Mouse (Mus musculus) ovary, adult 2 months (tissue): ENCODE results near the gene Hook2. TPM values are rescaled to one million over a fixed set of nuclear protein-coding genes. Genes with fewer than 3 reads are reported as not detected.

ENCODE experiments used
- polyA plus RNA-seq: library from polyadenylated mRNA; depleted of rRNA; stranded (reverse); fragments of >200 nt; gene quantifications from 2 replicates; pipeline ENCODE4 v1.2.3, GENCODE M21; 2012; rRNA removed

Hook2 gene
- 12.0 and 13.4 TPM in 2 replicates for polyA plus RNA-seq

DNA sequence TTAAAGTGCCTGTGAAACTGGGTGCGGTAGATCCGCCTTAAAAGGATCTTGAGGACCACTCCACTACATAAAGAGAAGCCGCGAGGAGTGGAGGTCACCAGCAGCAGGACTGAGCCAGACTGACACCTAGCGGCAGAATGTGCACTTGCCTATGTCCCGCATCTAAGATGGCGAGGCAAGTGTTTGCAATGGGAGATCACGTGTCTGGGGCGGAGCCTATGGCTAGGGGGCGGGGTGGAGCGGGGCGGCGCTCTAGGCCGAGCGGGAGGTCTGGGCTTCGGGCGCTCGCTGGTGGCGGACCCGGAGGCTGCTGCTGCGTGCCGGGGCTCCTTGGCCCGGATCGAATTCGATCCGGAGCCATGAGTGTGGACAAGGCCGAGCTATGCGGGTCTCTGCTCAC lies at the start of gene Hook2:
Gene Hook2, plus strand, starts transcription at position 255 of the 400 bp plus-strand sequence.

DNA sequence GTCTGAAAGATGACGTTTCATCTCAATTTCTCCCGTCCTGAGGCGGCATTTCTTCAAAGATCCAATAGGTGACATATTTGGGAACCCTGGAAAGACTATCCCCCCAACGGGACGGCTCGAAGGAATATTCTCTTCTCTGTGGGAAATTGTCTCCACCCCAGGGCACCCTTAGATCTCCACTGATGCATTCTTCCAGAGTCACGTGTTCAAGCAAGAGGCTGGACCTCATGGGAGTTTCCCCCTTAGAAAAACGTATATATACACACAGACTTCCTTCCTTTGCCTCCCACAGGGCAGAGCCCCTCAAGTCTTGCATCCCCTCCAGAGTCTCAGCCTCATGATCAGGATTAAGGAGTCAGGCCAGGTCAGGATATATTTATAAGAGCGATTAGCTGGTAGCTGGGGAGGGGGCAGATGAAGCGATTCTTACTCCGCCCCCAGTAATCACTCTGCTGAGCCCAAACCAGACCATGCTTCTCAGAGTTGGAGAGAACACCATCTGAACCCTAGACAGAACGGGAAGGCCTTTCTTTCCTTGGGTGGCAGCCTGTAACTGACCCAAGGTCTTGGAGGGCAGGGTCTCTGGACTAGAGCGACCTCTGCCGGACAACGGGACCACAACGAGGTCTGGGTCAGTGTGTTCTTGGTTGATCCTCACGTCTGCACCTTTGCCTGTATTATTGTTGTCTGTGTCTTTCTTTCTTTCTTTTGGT lies 43.7 kb upstream of the Hook2 start, which contains the start of gene Rtbdn:
Gene Rtbdn, plus strand, starts transcription at position 464 of the 713 bp plus-strand sequence.

DNA sequence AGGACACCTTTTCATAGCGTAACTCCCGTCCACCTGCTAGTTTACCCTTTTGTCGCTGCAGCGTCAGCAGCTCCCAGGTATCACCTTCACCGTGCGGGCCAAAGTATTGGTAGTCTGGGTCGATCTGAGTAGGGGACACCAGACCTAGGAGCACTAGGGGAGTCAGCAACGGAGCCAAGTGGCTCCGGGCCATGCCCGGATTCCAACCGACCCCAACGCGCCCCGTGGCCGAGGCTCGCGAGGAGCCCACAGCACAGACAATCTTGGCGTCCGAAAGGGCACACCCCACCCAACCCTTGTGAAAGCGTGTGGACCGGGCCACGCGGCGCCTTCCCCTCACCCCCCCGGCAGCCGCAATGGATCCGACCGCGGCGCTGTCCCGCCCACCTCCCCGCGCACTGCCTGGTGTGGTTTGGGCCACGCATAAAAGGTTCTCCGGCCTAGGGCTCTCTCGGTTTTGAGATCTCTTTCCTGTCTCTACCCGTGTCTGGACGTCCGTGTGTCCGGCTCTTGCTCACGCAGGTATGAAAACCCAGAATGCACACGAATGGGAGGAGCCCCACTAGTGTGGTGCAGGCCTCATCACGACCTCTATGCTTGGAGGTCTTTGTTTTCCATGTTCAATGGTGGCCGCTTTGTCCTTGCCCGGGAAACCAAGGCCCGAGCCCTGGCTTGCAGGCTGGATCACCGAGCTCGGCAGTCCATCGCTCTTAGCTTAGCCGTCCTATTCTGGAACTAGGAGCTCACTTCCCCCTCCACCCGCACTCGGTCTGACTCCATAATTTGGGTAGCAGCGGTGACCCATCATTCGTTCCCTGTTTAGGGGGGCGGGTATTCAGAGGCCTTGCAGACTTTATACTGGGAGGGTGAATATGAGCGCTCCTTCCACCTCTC lies 20.9 kb upstream of the Hook2 start, which contains the start of the genes Gm49661, Prdx2 and Rnaseh2a:
Gene Gm49661, minus strand, starts transcription at position 193 of the 894 bp plus-strand sequence.
Gene Prdx2, plus strand, starts transcription at position 347 of the 894 bp plus-strand sequence.
Gene Rnaseh2a, minus strand, starts transcription at position 527 of the 894 bp plus-strand sequence.

DNA sequence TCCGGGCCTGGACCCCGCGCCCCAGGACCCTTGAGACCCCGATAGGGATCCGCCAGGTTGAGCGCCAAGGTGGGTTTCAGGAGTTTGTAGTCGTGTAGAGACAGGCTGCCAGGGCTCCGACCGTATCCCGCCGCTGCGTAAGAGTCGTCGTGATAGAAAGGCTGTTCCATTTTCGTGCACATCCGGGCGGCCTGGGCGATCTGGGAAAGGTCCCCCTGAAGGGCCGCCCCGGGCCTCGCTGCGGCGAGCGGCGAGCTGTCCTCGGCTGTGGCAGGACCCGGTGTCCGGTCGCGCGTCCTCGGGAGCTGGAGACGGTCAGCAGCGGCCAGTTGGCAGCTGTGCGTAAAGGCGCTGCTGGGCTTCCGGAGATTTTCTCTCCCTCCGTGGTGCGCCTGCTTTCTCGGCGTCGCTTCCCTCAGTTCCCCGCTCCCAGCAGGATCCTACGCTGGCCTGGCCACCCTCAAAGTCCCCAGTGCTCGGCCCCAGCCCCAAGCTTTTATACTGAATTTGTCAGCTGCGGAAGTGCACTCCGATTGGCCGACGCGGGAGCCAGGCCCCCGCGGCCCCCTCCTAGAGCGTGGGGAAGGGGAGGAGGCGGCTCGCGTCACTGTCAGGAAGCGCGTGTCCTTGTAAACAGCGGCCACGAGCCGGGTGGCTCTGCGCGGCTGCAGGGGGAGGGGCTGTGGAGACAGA lies 12.0 kb upstream of the Hook2 start, which contains the start of gene Junb:
Gene Junb, minus strand, starts transcription at position 471 of the 693 bp plus-strand sequence.

DNA sequence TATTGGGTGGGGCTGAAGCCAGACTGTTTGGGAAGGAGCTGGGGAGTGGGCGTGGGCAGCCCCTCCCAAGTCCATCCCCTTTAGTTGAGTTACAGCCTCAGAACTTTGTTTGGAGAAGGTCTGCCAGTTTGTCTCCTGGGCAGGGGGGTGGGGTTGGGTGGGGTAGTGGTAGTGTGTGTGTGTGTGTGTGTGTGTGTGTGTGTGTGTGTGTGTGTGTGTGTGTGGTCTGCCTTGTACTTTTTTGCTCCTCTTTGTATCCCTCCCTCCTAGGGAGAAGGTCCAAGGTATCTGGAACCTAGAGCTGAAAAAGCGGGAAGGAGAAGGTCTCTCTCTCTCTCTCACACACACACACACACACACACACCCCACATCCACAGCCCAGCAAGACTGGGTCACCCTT lies 24.0 kb downstream of the Hook2 start, which contains the start of gene Best2:
Gene Best2, minus strand, starts transcription at position 101 of the 400 bp plus-strand sequence.

DNA sequence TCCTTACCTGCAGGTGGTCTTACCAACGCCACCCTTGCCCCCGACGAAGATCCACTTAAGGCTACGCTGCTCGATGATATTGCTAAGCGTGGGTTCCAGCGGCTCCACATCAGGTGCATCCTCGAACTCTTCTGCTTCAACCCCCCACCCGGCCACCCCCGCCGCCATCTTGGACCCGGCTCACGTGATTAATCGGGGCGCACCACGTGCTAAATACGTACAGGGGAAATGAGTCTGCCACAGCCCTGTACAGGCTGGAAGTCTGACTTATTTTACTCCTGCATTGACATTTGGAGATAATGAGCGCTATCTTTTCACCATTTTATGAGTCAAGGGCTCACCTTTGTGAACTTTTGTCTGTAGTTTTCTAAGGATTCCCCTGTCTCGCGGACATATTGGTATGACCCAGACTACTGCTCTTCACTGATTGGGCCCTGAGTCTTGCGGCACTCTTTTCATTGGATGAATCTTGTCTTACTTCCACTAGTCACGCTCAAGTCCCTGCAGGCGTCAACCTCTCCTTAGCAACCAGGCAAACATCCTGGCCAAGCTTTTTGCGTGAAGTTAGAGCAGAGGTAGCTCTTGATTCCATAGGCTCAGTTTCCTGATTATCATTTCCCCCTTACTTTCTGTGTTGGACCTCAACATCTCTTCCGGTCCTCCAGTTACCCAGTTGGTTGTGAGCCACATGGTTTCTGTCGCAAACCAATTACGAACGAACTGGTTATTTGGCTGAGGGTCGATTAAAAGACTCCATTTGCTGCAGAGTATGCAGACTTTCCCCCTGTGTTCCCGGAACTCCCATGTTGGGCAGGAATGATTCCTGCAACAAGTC lies 34.9 kb downstream of the Hook2 start, which contains the start of gene Asna1:
Gene Asna1, minus strand, starts transcription at position 184 of the 835 bp plus-strand sequence.

DNA sequence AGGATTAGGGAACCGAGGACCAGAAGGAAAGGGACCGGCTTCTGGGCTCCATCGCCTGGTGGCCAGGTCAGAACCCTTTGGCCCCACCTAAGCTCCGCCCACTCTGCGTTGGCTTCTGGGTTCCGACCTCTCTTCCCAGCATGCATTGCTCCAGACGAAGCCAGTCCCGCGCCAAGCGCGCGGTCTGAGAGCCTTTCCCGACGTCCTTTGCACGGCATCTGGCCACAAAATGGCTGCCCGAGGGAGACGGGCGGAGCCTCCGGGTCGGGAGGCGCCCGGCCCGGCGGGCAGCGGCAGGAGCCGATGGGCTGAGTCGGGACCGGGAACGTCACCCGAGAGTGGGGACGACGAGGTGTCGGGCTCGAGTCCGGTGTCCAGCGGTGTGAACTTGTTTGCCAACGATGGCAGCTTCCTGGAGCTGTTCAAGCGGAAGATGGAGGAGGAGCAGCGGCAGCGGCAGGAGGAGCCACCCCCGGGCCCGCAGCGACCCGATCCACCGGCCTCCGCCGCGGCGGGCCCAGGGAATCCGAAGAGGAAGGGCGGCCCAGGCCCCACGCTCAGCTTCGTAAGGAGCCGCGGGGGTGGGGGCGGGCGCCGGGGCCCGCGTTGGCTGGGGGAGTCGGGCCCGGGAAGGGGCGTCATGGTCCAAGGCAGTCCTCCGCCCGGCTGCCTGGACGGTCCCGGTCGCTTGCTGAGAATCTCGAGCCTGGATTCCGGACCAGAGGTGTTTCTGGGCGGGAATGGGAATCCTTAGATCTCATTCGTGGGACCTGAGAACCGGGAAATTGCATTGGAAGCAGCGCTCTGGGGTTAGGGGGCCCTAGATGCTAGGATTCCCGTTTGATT lies 36.5 kb downstream of the Hook2 start, which contains the start of gene Trir:
Gene Trir, plus strand, starts transcription at position 154 of the 846 bp plus-strand sequence.

DNA sequence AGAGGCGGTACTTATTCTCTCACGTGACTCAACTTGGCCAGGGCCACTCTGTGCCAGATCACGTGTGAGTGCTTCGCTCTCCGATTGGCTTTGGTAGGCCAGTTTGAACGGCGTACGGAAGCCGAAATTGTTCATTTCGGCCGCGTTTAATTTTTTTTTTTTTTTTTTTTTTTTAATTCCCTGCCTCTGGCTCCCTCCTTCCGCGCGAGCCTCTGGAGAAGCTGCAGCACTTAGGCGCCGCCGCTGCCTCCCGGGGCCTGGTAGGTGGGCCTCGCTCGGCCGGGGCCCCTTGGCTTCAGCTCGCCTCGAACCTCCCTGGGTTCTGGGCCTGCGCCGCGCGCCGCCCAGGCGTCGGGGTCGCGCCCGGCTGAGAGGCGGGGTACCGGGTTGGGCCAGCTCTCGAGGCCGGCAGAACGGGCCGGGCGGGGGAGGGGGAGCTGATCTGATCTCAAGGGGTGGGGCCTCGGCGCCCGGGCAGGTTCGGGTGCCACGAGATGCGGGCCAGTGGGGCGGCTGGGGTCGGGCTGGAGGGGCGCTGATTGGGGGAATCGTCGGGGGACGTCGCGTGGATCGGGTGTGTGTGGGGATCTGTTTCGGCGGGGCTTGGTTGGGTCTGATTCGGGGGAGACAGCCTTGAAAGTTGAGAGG lies 46.4 kb downstream of the Hook2 start, which contains the start of gene Tnpo2:
Gene Tnpo2, plus strand, starts transcription at position 198 of the 648 bp plus-strand sequence.

Other genes starting within 250 kb of the Hook2 start
- 78.5 and 79.3 TPM in 2 replicates for gene Nfix, start 190.3 kb upstream of the Hook2 start, polyA plus RNA-seq
- 2.2 and 3.9 TPM in 2 replicates for gene Dand5, start 167.8 kb upstream of the Hook2 start, polyA plus RNA-seq
- 111 and 172 TPM in 2 replicates for gene Gadd45gip1, start 159.1 kb upstream of the Hook2 start, polyA plus RNA-seq
- gene Rad23a, start 149.9 kb upstream of the Hook2 start, polyA plus RNA-seq, result 67.1 and 86.6 TPM in 2 replicates
- gene Calr, start 143.7 kb upstream of the Hook2 start, polyA plus RNA-seq, result 235 and 272 TPM in 2 replicates
- gene Farsa, start 133.6 kb upstream of the Hook2 start, polyA plus RNA-seq, result 62.9 and 83.9 TPM in 2 replicates
- gene Syce2, start 118.5 kb upstream of the Hook2 start, polyA plus RNA-seq, result 9.6 and 13.0 TPM in 2 replicates
- gene Gcdh, start 96.7 kb upstream of the Hook2 start, polyA plus RNA-seq, result 119 and 170 TPM in 2 replicates
- gene Klf1, start 88.7 kb upstream of the Hook2 start, polyA plus RNA-seq, result 0.68 and 1.3 TPM in 2 replicates
- 14.7 and 22.8 TPM in 2 replicates for gene Dnase2a, start 82.0 kb upstream of the Hook2 start, polyA plus RNA-seq
- 0.17 and 0.18 TPM in 2 replicates for gene Mast1, start 53.2 kb upstream of the Hook2 start, polyA plus RNA-seq
- 0.12 and 0.22 TPM in 2 replicates for gene Rtbdn, start 43.6 kb upstream of the Hook2 start, polyA plus RNA-seq
- 3.0 and 4.6 TPM in 2 replicates for gene Gm49661, start 21.2 kb upstream of the Hook2 start, polyA plus RNA-seq
- gene Prdx2, start 21.0 kb upstream of the Hook2 start, polyA plus RNA-seq, result 272 and 313 TPM in 2 replicates
- gene Rnaseh2a, start 20.8 kb upstream of the Hook2 start, polyA plus RNA-seq, result 71.9 and 104 TPM in 2 replicates
- gene Junb, start 11.9 kb upstream of the Hook2 start, polyA plus RNA-seq, result 88.0 and 111 TPM in 2 replicates
- gene Best2, start 23.9 kb downstream of the Hook2 start, polyA plus RNA-seq, result 0.08 and 0.13 TPM in 2 replicates
- gene Asna1, start 34.7 kb downstream of the Hook2 start, polyA plus RNA-seq, result 160 and 216 TPM in 2 replicates
- gene Trir, start 36.2 kb downstream of the Hook2 start, polyA plus RNA-seq, result 134 and 160 TPM in 2 replicates
- 109 and 112 TPM in 2 replicates for gene Tnpo2, start 46.3 kb downstream of the Hook2 start, polyA plus RNA-seq
- 90.1 and 104 TPM in 2 replicates for gene Fbxw9, start 69.5 kb downstream of the Hook2 start, polyA plus RNA-seq
- gene Gm5741, start 77.4 kb downstream of the Hook2 start, polyA plus RNA-seq, result 1.8 and 2.4 TPM in 2 replicates
- gene Dhps, start 81.2 kb downstream of the Hook2 start, polyA plus RNA-seq, result 76.3 and 84.0 TPM in 2 replicates
- gene Wdr83os, start 90.1 kb downstream of the Hook2 start, polyA plus RNA-seq, result 138 and 173 TPM in 2 replicates
- gene Wdr83, start 90.7 kb downstream of the Hook2 start, polyA plus RNA-seq, result 36.8 and 41.0 TPM in 2 replicates
- gene Man2b1, start 92.7 kb downstream of the Hook2 start, polyA plus RNA-seq, result 58.0 and 71.1 TPM in 2 replicates
- 0.41 and 0.56 TPM in 2 replicates for gene Zfp791, start 132.5 kb downstream of the Hook2 start, polyA plus RNA-seq
- not detected in 2 replicates for gene Cks1brt, start 161.3 kb downstream of the Hook2 start, polyA plus RNA-seq
- gene Olfr371, start 235.4 kb downstream of the Hook2 start, polyA plus RNA-seq, result not detected in 2 replicates